Mouse (Mus musculus) kidney, embryonic 15.5 days (tissue): ENCODE results near the gene Rad9a. TPM values are rescaled to one million over a fixed set of nuclear protein-coding genes. Genes with fewer than 3 reads are reported as not detected.

Experiments
- ATAC-seq: fragments of 200-750 bp; cut with Nextera tagmentation; replicated peaks from 2 replicates; pipeline ENCODE4 v1.8.0; 2017; ENCODE audit warnings: moderate TSS enrichment; ENCODE audit not compliant: low FRiP score
- H3K27ac ChIP-seq: fragments of 300-500 bp; sonication (generic); 2 replicates; pipeline ENCODE4 v1.5.1; 2015; ENCODE audit warnings: mild to moderate bottlenecking, inconsistent platforms
- H3K27me3 ChIP-seq: fragments of 300-500 bp; sonication (generic); 2 replicates; pipeline ENCODE4 v1.6.1; 2015; ENCODE audit warnings: inconsistent platforms
- H3K36me3 ChIP-seq: fragments of 300-500 bp; sonication (generic); 2 replicates; pipeline ENCODE4 v1.6.1; 2015; ENCODE audit warnings: inconsistent platforms
- H3K4me1 ChIP-seq: fragments of 300-500 bp; sonication (generic); 2 replicates; pipeline ENCODE4 v1.6.1; 2015; ENCODE audit warnings: inconsistent platforms
- H3K4me2 ChIP-seq: fragments of 300-500 bp; sonication (generic); 2 replicates; pipeline ENCODE4 v1.6.1; 2015; ENCODE audit warnings: moderate library complexity, mild to moderate bottlenecking, inconsistent platforms
- H3K4me3 ChIP-seq: fragments of 300-500 bp; sonication (generic); replicated peaks from 2 replicates; pipeline ENCODE4 v1.5.1; 2015; ENCODE audit warnings: mild to moderate bottlenecking, inconsistent platforms
- H3K9ac ChIP-seq: fragments of 300-500 bp; sonication (generic); 2 replicates; pipeline ENCODE4 v1.6.1; 2015; ENCODE audit warnings: mild to moderate bottlenecking, inconsistent platforms
- H3K9me3 ChIP-seq: fragments of 300-500 bp; sonication (generic); replicated peaks from 2 replicates; pipeline ENCODE4 v1.6.1; 2016; ENCODE audit warnings: inconsistent platforms
- WGBS: fragments of 180-500 bp; shearing (Covaris S2); methylation state at CpG from one replicate; pipeline ENCODE4 v1.1.7; 2015; ENCODE audit warnings: mixed read lengths; 5-methylcytosine and 5-hydroxymethylcytosine counted together
- polyA plus RNA-seq: library from polyadenylated mRNA; unstranded; fragments of >200 nt; fragmentation: Nextera tagmentation; extraction: Ambion mirVana; gene quantifications from 2 replicates; pipeline ENCODE4 v1.2.1, GENCODE M21; 2015

Rad9a gene
- polyA plus RNA-seq, 1 experiment from 2014 or later = 38.2 TPM

GRCm38 (mm10) chr19:4171393-4172290 is 29.8 kb downstream of the Rad9a start:
- H3K4me3 ChIP-seq = no peak overlapping the region
- no peak overlapping the region for H3K4me2 ChIP-seq
- H3K4me1 ChIP-seq = peaks cover 42% of the 10 kb centered on the region
- H3K27me3 ChIP-seq = peaks cover 5% of the 10 kb centered on the region
- H3K36me3 ChIP-seq = no peaks in the 10 kb centered on the region
- no peak for ATAC-seq
- peak overlapping the region; percentile 37; the same call in 1 of the 2 replicates for H3K27ac ChIP-seq
- WGBS = 64% methylated on average over 13 of the region's 13 CpGs
- H3K9me3 ChIP-seq = no peaks in the 10 kb centered on the region
- H3K9ac ChIP-seq = no peak overlapping the region

- Histone ChIP-seq H3K4me2 (no peak overlapping the region), H3K36me3 (no peaks in the 10 kb centered on the region), H3K27me3 (peaks cover 2% of the 10 kb centered on the region; the same call in 1 of the 2 replicates), H3K4me1 (peaks cover 40% of the 10 kb centered on the region), H3K9me3 (no peaks in the 10 kb centered on the region), H3K9ac (no peak overlapping the region), H3K4me3 (no peak overlapping the region), H3K27ac (no peak overlapping the region; the same call in 1 of the 2 replicates)
- WGBS = 81% methylated on average over 10 of the region's 10 CpGs
- no peak for ATAC-seq
Measured at GRCm38 (mm10) chr19:4170723-4171392, 30.6 kb downstream of the Rad9a start.

GRCm38 (mm10) chr19:4169810-4170209 is 31.7 kb downstream of the Rad9a start:
- Histone ChIP-seq H3K4me2 (peak overlapping the region; percentile 93), H3K27me3 (no peaks in the 10 kb centered on the region), H3K36me3 (no peaks in the 10 kb centered on the region), H3K9me3 (no peaks in the 10 kb centered on the region), H3K27ac (peak overlapping the region; percentile 92), H3K4me1 (peaks cover 30% of the 10 kb centered on the region), H3K4me3 (peak overlapping the region; percentile 51), H3K9ac (peak overlapping the region; percentile 76)
- WGBS = 9% methylated on average over 27 of the region's 27 CpGs
- peak; percentile 73 for ATAC-seq

- peak; percentile 95 for ATAC-seq
- Histone ChIP-seq H3K9ac (peak overlapping the region; percentile 76), H3K27ac (peak overlapping the region; percentile 92), H3K27me3 (no peaks in the 10 kb centered on the region), H3K9me3 (no peaks in the 10 kb centered on the region), H3K4me3 (peak overlapping the region; percentile 51), H3K36me3 (no peaks in the 10 kb centered on the region), H3K4me2 (peak overlapping the region; percentile 93), H3K4me1 (peaks cover 30% of the 10 kb centered on the region)
- under 1% methylated on average over 43 of the region's 43 CpGs for WGBS
Measured at GRCm38 (mm10) chr19:4169378-4169784, 32.1 kb downstream of the Rad9a start.

GRCm38 (mm10) chr19:4166678-4167476 is 34.6 kb downstream of the Rad9a start:
- Histone ChIP-seq H3K4me3 (no peak overlapping the region), H3K9ac (no peak overlapping the region), H3K27ac (no peak overlapping the region), H3K36me3 (no peaks in the 10 kb centered on the region), H3K9me3 (no peaks in the 10 kb centered on the region), H3K4me2 (no peak overlapping the region), H3K27me3 (no peaks in the 10 kb centered on the region), H3K4me1 (peaks cover 41% of the 10 kb centered on the region)
- 83% methylated on average over 9 of the region's 9 CpGs for WGBS
- ATAC-seq = no peak

GRCm38 (mm10) chr19:4164721-4165120 is 36.7 kb downstream of the Rad9a start:
- Histone ChIP-seq H3K36me3 (peaks cover 19% of the 10 kb centered on the region), H3K27me3 (no peaks in the 10 kb centered on the region), H3K9me3 (no peaks in the 10 kb centered on the region), H3K9ac (no peak overlapping the region), H3K4me3 (no peak overlapping the region), H3K27ac (peak overlapping the region; percentile 32; the same call in 1 of the 2 replicates), H3K4me1 (peaks cover 20% of the 10 kb centered on the region), H3K4me2 (no peak overlapping the region)
- ATAC-seq = no peak
- 72% methylated on average over 2 of the region's 2 CpGs for WGBS

GRCm38 (mm10) chr19:4164100-4164499 is 37.4 kb downstream of the Rad9a start:
- Histone ChIP-seq H3K9me3 (no peaks in the 10 kb centered on the region), H3K9ac (no peak overlapping the region), H3K4me2 (no peak overlapping the region), H3K36me3 (peaks cover 25% of the 10 kb centered on the region), H3K4me3 (no peak overlapping the region), H3K27me3 (no peaks in the 10 kb centered on the region), H3K27ac (0 out of 2 replicates have a peak overlapping the region, but pooled peaks have one; percentile 32), H3K4me1 (peaks cover 18% of the 10 kb centered on the region)
- 84% methylated on average over 3 of the region's 3 CpGs for WGBS
- no peak for ATAC-seq

- peaks cover 31% of the 10 kb centered on the region for H3K36me3 ChIP-seq
- H3K4me2 ChIP-seq = peak overlapping the region; percentile 89
- no peaks in the 10 kb centered on the region for H3K27me3 ChIP-seq
- no peaks in the 10 kb centered on the region for H3K9me3 ChIP-seq
- peaks cover 18% of the 10 kb centered on the region for H3K4me1 ChIP-seq
- ATAC-seq = peak; percentile 11; the same call in 1 of the 2 replicates
- peak overlapping the region; percentile 29 for H3K27ac ChIP-seq
- peak overlapping the region; percentile 80 for H3K9ac ChIP-seq
- 33% methylated on average over 4 of the region's 4 CpGs for WGBS
- H3K4me3 ChIP-seq = peak overlapping the region; percentile 75
Measured at GRCm38 (mm10) chr19:4163543-4163887, 37.9 kb downstream of the Rad9a start.

GRCm38 (mm10) chr19:4162646-4163542 is 38.6 kb downstream of the Rad9a start, which contains the start of gene Rps6kb2:
Gene Rps6kb2 (minus strand): TSS chr19:4163354.
- peak; percentile 89 for ATAC-seq
- peak within 1 kb of the TSS; percentile 80 for H3K9ac ChIP-seq
- H3K9me3 ChIP-seq = no peaks in the 10 kb centered on the region
- H3K27ac ChIP-seq = peak within 1 kb of the TSS; percentile 32
- peak within 1 kb of the TSS; percentile 89 for H3K4me2 ChIP-seq
- H3K27me3 ChIP-seq = no peaks in the 10 kb centered on the region
- peak within 1 kb of the TSS; percentile 75 for H3K4me3 ChIP-seq
- peaks cover 18% of the 10 kb centered on the region for H3K4me1 ChIP-seq
- peaks cover 37% of the 10 kb centered on the region for H3K36me3 ChIP-seq
- 6% methylated on average over 42 of the region's 42 CpGs for WGBS

GRCm38 (mm10) chr19:4159049-4159448 is 42.4 kb downstream of the Rad9a start:
- H3K4me3 ChIP-seq = no peak overlapping the region
- H3K9ac ChIP-seq = no peak overlapping the region
- no peaks in the 10 kb centered on the region for H3K27me3 ChIP-seq
- WGBS = 90% methylated on average over 8 of the region's 8 CpGs
- peaks cover 63% of the 10 kb centered on the region for H3K36me3 ChIP-seq
- ATAC-seq = no peak
- H3K4me2 ChIP-seq = no peak overlapping the region
- no peaks in the 10 kb centered on the region for H3K9me3 ChIP-seq
- peaks cover 38% of the 10 kb centered on the region for H3K4me1 ChIP-seq
- no peak overlapping the region for H3K27ac ChIP-seq

- H3K36me3 ChIP-seq = peaks cover 84% of the 10 kb centered on the region
- ATAC-seq = no peak
Measured at GRCm38 (mm10) chr19:4156771-4157170, 44.7 kb downstream of the Rad9a start.

More at GRCm38 (mm10) chr19:4156771-4157170, 44.7 kb downstream of the Rad9a start:
- Histone ChIP-seq H3K27ac (no peak overlapping the region), H3K4me2 (no peak overlapping the region), H3K9ac (no peak overlapping the region), H3K4me1 (peaks cover 22% of the 10 kb centered on the region), H3K9me3 (no peaks in the 10 kb centered on the region), H3K4me3 (no peak overlapping the region), H3K27me3 (no peaks in the 10 kb centered on the region)
- WGBS = 91% methylated on average over 12 of the region's 12 CpGs
